Comparison of ENCODE assay signal across 10 mouse cellular contexts in the genomic region with DNA sequence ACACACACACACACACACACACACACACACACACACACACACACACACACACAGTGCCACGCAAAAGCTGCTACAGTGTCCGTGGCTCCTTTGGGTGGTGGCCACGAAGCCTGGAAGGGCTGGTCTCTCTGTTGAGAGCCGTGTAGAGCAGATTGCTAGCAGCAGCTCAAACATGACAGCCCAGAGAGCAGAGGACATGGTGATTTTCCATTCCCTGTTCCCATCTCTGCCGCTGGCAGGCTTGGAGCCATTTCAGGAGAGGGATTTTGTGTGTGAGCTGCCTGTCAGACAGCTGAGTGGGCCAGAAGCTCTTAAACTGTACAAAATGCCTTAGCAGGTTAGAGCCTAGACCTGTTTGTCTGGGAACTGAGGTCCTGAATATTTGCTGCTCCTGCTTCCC. TPM values are rescaled to one million over a fixed set of nuclear protein-coding genes. Genes with fewer than 3 reads are reported as not detected.
A peak's percentile ranks its signal among the peaks of the same experiment; 100 is the strongest.
DNase-seq lines count a peak whose midpoint lies in the region; ATAC-seq and TF ChIP-seq lines count a peak whose summit lies in the region.
"Had no signal": no experiment of that assay in that cellular context is flagged by ENCODE, and none has a peak within 500 bp of the region (broad histone marks: within the 10 kb centered on the region; RNA-seq: fewer than 3 reads in every experiment).

No protein-coding gene starts in this region.

- no peak for DNase-seq in heart, adult 11 months
- no peak for DNase-seq in lung, postnatal 0 days (ENCODE audit: low spot score)
- peak; percentile 31 for DNase-seq in midbrain, embryonic 14.5 days
- no peak for DNase-seq in urinary bladder, postnatal 10 days (ENCODE audit: low spot score)
- no peak for DNase-seq in adrenal gland, adult 8-10 months
- DNase-seq: kidney, postnatal 10 days had no signal

- peaks cover 89% of the 10 kb centered on the region for H3K4me1 ChIP-seq in heart, embryonic 12.5 days (replicated peaks)
- H3K4me1 ChIP-seq in lung, embryonic 15.5 days = peaks cover 52% of the 10 kb centered on the region
- peaks cover 9% of the 10 kb centered on the region; the same call in 1 of the 2 replicates for H3K4me1 ChIP-seq in lung, postnatal 0 days (ENCODE audit: insufficient read depth, low read depth, low read length)
- H3K4me1 ChIP-seq in hindbrain, embryonic 12.5 days = peaks cover 37% of the 10 kb centered on the region
- H3K4me1 ChIP-seq in midbrain, embryonic 14.5 days (ENCODE audit: control insufficient read depth, insufficient read depth, low read length) = peaks cover 18% of the 10 kb centered on the region

- TF ChIP-seq EP300 in lung, postnatal 0 days (IDR thresholded peaks at IDR 0.05) = no peak

- H3K9ac ChIP-seq in heart, embryonic 12.5 days = peak overlapping the region; percentile 38
- H3K9ac ChIP-seq in lung, embryonic 15.5 days = no peak overlapping the region
- no peak overlapping the region for H3K9ac ChIP-seq in lung, postnatal 0 days (replicated peaks; ENCODE audit: low read depth)
- H3K9ac ChIP-seq in hindbrain, embryonic 12.5 days = no peak overlapping the region
- H3K9ac ChIP-seq in midbrain, embryonic 14.5 days (replicated peaks; ENCODE audit: low read length) = no peak overlapping the region

- 29% methylated on average over 5 of the region's 5 CpGs for WGBS in heart, embryonic 12.5 days
- 51% methylated on average over 5 of the region's 5 CpGs for WGBS in lung, embryonic 15.5 days
- WGBS in lung, postnatal 0 days = 66% methylated on average over 5 of the region's 5 CpGs
- 75% methylated on average over 5 of the region's 5 CpGs for WGBS in hindbrain, embryonic 12.5 days
- 48% methylated on average over 5 of the region's 5 CpGs for WGBS in midbrain, embryonic 14.5 days

- H3K4me3 ChIP-seq in heart, embryonic 12.5 days = no peak overlapping the region
- no peak overlapping the region for H3K4me3 ChIP-seq in lung, embryonic 15.5 days
- H3K4me3 ChIP-seq in lung, postnatal 0 days (ENCODE audit: low read depth, low read length) = no peak overlapping the region
- no peak overlapping the region for H3K4me3 ChIP-seq in hindbrain, embryonic 12.5 days
- H3K4me3 ChIP-seq in midbrain, embryonic 14.5 days (replicated peaks; ENCODE audit: low read depth, low read length) = no peak overlapping the region

- TF ChIP-seq CTCF in lung, postnatal 0 days (IDR thresholded peaks at IDR 0.05) = no peak

- no peak overlapping the region for H3K4me2 ChIP-seq in heart, embryonic 12.5 days
- no peak overlapping the region for H3K4me2 ChIP-seq in lung, embryonic 15.5 days
- no peak overlapping the region for H3K4me2 ChIP-seq in lung, postnatal 0 days (replicated peaks; ENCODE audit: low read depth, low read length)
- no peak overlapping the region for H3K4me2 ChIP-seq in hindbrain, embryonic 12.5 days (replicated peaks)
- no peak overlapping the region for H3K4me2 ChIP-seq in midbrain, embryonic 14.5 days (ENCODE audit: low read length)

- peaks cover 6% of the 10 kb centered on the region; the same call in 1 of the 2 replicates for H3K36me3 ChIP-seq in heart, embryonic 12.5 days
- H3K36me3 ChIP-seq in lung, embryonic 15.5 days = no peaks in the 10 kb centered on the region
- no peaks in the 10 kb centered on the region for H3K36me3 ChIP-seq in lung, postnatal 0 days (ENCODE audit: insufficient read depth, low read length)
- peaks cover 6% of the 10 kb centered on the region; the same call in 1 of the 2 replicates for H3K36me3 ChIP-seq in hindbrain, embryonic 12.5 days
- no peaks in the 10 kb centered on the region for H3K36me3 ChIP-seq in midbrain, embryonic 14.5 days (ENCODE audit: control insufficient read depth, insufficient read depth, low read length)

- H3K9me3 ChIP-seq in heart, embryonic 12.5 days (replicated peaks) = no peaks in the 10 kb centered on the region
- H3K9me3 ChIP-seq in lung, embryonic 15.5 days = no peaks in the 10 kb centered on the region
- no peaks in the 10 kb centered on the region for H3K9me3 ChIP-seq in lung, postnatal 0 days (ENCODE audit: low read length)
- no peaks in the 10 kb centered on the region for H3K9me3 ChIP-seq in hindbrain, embryonic 12.5 days (replicated peaks)
- no peaks in the 10 kb centered on the region for H3K9me3 ChIP-seq in midbrain, embryonic 14.5 days (ENCODE audit: control insufficient read depth, low read length)

- no peaks in the 10 kb centered on the region for H3K27me3 ChIP-seq in heart, embryonic 12.5 days (replicated peaks)
- no peaks in the 10 kb centered on the region for H3K27me3 ChIP-seq in lung, embryonic 15.5 days
- H3K27me3 ChIP-seq in lung, postnatal 0 days (replicated peaks; ENCODE audit: insufficient read depth, low read length) = no peaks in the 10 kb centered on the region
- H3K27me3 ChIP-seq in hindbrain, embryonic 12.5 days = no peaks in the 10 kb centered on the region
- H3K27me3 ChIP-seq in midbrain, embryonic 14.5 days (ENCODE audit: control insufficient read depth, insufficient read depth, low read length) = no peaks in the 10 kb centered on the region

- peak overlapping the region; percentile 87 for H3K27ac ChIP-seq in heart, embryonic 12.5 days (ENCODE audit: poor library complexity, severe bottlenecking)
- H3K27ac ChIP-seq in lung, embryonic 15.5 days = peak overlapping the region; percentile 63; the same call in 1 of the 2 replicates
- no peak overlapping the region for H3K27ac ChIP-seq in lung, postnatal 0 days (ENCODE audit: low read length)
- H3K27ac ChIP-seq in hindbrain, embryonic 12.5 days = peak overlapping the region; percentile 58; the same call in 1 of the 2 replicates
- peak overlapping the region; percentile 60 for H3K27ac ChIP-seq in midbrain, embryonic 14.5 days (replicated peaks; ENCODE audit: low read depth, low read length)

- ATAC-seq in heart, embryonic 12.5 days (ENCODE audit: insufficient number of reproducible peaks, low FRiP score) = no peak
- ATAC-seq in lung, embryonic 15.5 days (ENCODE audit: borderline replicate concordance, extremely low read depth, low FRiP score, low TSS enrichment) = no peak
- ATAC-seq in lung, postnatal 0 days = no peak
- no peak for ATAC-seq in hindbrain, embryonic 12.5 days (ENCODE audit: low FRiP score)
- ATAC-seq in midbrain, embryonic 14.5 days (ENCODE audit: low FRiP score, low TSS enrichment) = no peak

RNA-seq across cellular contexts. Expression of a gene that starts 20.1 kb away (rescaled TPM):
- polyA plus RNA-seq in heart, embryonic 12.5 days (2016; fragmentation: Nextera tagmentation; extraction: Ambion mirVana) = 4.6 and 5.6 TPM in 2 replicates
- 5.9 and 6.3 TPM in 2 replicates for polyA plus RNA-seq in lung, embryonic 15.5 days (2015; fragmentation: Nextera tagmentation; extraction: Ambion mirVana)
- 2.9 and 3.9 TPM in 2 replicates for polyA plus RNA-seq in lung, postnatal 0 days (2015; fragmentation: Nextera tagmentation; extraction: Ambion mirVana)
- 6.5 and 8.1 TPM in 2 replicates for polyA plus RNA-seq in hindbrain, embryonic 12.5 days (2016; fragmentation: Nextera tagmentation; extraction: Ambion mirVana)
- polyA plus RNA-seq in midbrain, embryonic 14.5 days (2014; fragmentation: Nextera tagmentation; extraction: Ambion mirVana) = 3.2 and 3.9 TPM in 2 replicates
- total RNA-seq in adrenal gland, adult 8-10 months (2022) = under 1 TPM; 0.35 to 0.70 (median 0.41) TPM

RNA-seq across cellular contexts. Expression of a gene that starts 34.6 kb away (rescaled TPM):
- not detected in 2 replicates for polyA plus RNA-seq in heart, embryonic 12.5 days (2016; fragmentation: Nextera tagmentation; extraction: Ambion mirVana)
- polyA plus RNA-seq in lung, embryonic 15.5 days (2015; fragmentation: Nextera tagmentation; extraction: Ambion mirVana) = not detected in 2 replicates
- polyA plus RNA-seq in lung, postnatal 0 days (2015; fragmentation: Nextera tagmentation; extraction: Ambion mirVana) = 0.47 TPM in 1 of 2 replicates, not detected in the other
- not detected in 2 replicates for polyA plus RNA-seq in hindbrain, embryonic 12.5 days (2016; fragmentation: Nextera tagmentation; extraction: Ambion mirVana)
- polyA plus RNA-seq in midbrain, embryonic 14.5 days (2014; fragmentation: Nextera tagmentation; extraction: Ambion mirVana) = not detected in 2 replicates
- total RNA-seq in adrenal gland, adult 8-10 months (2022) = not detected
- total RNA-seq: left cerebral cortex, postnatal 14 days had no signal

RNA-seq across cellular contexts. Expression of a gene that starts 38.1 kb away (rescaled TPM):
- 18.9 and 22.9 TPM in 2 replicates for polyA plus RNA-seq in heart, embryonic 12.5 days (2016; fragmentation: Nextera tagmentation; extraction: Ambion mirVana)
- polyA plus RNA-seq in lung, embryonic 15.5 days (2015; fragmentation: Nextera tagmentation; extraction: Ambion mirVana) = 22.6 and 23.3 TPM in 2 replicates
- polyA plus RNA-seq in lung, postnatal 0 days (2015; fragmentation: Nextera tagmentation; extraction: Ambion mirVana) = 6.5 and 9.4 TPM in 2 replicates
- polyA plus RNA-seq in hindbrain, embryonic 12.5 days (2016; fragmentation: Nextera tagmentation; extraction: Ambion mirVana) = 27.6 and 29.6 TPM in 2 replicates
- polyA plus RNA-seq in midbrain, embryonic 14.5 days (2014; fragmentation: Nextera tagmentation; extraction: Ambion mirVana) = 11.7 and 16.2 TPM in 2 replicates
- 1 to 10 TPM; 1.8 to 4.8 (median 2.5) TPM for total RNA-seq in adrenal gland, adult 8-10 months (2022)
